In genomic region chr10:5922294-5922828, GRCm38 (mm10) we compare ENCODE assay signal across 8 mouse cellular contexts. TPM values are rescaled to one million over a fixed set of nuclear protein-coding genes. Genes with fewer than 3 reads are reported as not detected.
A peak's percentile ranks its signal among the peaks of the same experiment; 100 is the strongest.
DNase-seq lines count a peak whose midpoint lies in the region; ATAC-seq and TF ChIP-seq lines count a peak whose summit lies in the region.

Rgs17 (minus strand) TSS chr10:5922400.

- peak; percentile 64 for TF ChIP-seq POLR2A in embryonic fibroblast, embryonic 13.5 days (IDR thresholded peaks at IDR 0.05; ENCODE audit: low read depth, low read length)

- H3K36me3 ChIP-seq in heart, embryonic 14.5 days (ENCODE audit: control insufficient read depth, insufficient read depth, low read length), result no peaks in the 10 kb centered on the region

- no peak for TF ChIP-seq CTCF in embryonic fibroblast, embryonic 13.5 days (IDR thresholded peaks at IDR 0.05; ENCODE audit: borderline replicate concordance, insufficient read depth, low read length)

- DNase-seq in ES-CJ7 (ENCODE audit: low read depth, low spot score), result peak; percentile 80
- DNase-seq in brain, adult 2 months (ENCODE audit: low read depth, low spot score), result peak; percentile 93
- DNase-seq in layer of hippocampus, postnatal 14 days (ENCODE audit: low spot score in 2 of 2), result peak; percentile 57 to 70
- DNase-seq in lung, postnatal 10 days, result peak; percentile 29
- DNase-seq in right cerebral cortex, postnatal 25 days, result peak; percentile 79

- peak; percentile 64; the same call in 1 of the 2 replicates for ATAC-seq in heart, embryonic 14.5 days (ENCODE audit: insufficient number of reproducible peaks, insufficient read depth, low FRiP score, low read depth)
- ATAC-seq in monocyte, adult 5-6 weeks (replicated peaks; ENCODE audit: insufficient number of reproducible peaks, low FRiP score, low TSS enrichment, poor library complexity, severe bottlenecking), result no peak

- H3K9me3 ChIP-seq in heart, embryonic 14.5 days (ENCODE audit: control insufficient read depth, low read length), result no peaks in the 10 kb centered on the region

- peak within 1 kb of the TSS; percentile 100 for H3K4me2 ChIP-seq in heart, embryonic 14.5 days (ENCODE audit: low read length)

- H3K4me3 ChIP-seq in embryonic fibroblast, embryonic 13.5 days (ENCODE audit: insufficient read depth, low read length), result peak within 1 kb of the TSS; percentile 72
- H3K4me3 ChIP-seq in heart, embryonic 14.5 days (ENCODE audit: control insufficient read depth in 1 of 2, insufficient read depth in 1 of 2, low read depth in 1 of 2, low read length in 2 of 2), result peak within 1 kb of the TSS; percentile 52 to 64

- H3K27ac ChIP-seq in embryonic fibroblast, embryonic 13.5 days (ENCODE audit: insufficient read depth, low read length), result no peak within 1 kb of the TSS
- no peak within 1 kb of the TSS for H3K27ac ChIP-seq in heart, embryonic 14.5 days (replicated peaks in 1 of 2; ENCODE audit: control insufficient read depth in 1 of 2, insufficient read depth in 1 of 2, low read depth in 2 of 2, low read length in 2 of 2)

- no peaks in the 10 kb centered on the region for H3K4me1 ChIP-seq in embryonic fibroblast, embryonic 13.5 days (ENCODE audit: control insufficient read depth, insufficient read depth, low read length)
- H3K4me1 ChIP-seq in heart, embryonic 14.5 days (ENCODE audit: control insufficient read depth in 2 of 2, insufficient read depth in 2 of 2, low read length in 2 of 2), result peaks cover 0 to 4% of the 10 kb centered on the region in 2 experiments; a peak in 1 of 4 replicates

- WGBS in heart, embryonic 14.5 days, result under 1% methylated on average over 32 of the region's 35 CpGs

- H3K9ac ChIP-seq in heart, embryonic 14.5 days (ENCODE audit: low read length), result peak within 1 kb of the TSS; percentile 54

- H3K27me3 ChIP-seq in heart, embryonic 14.5 days (ENCODE audit: control insufficient read depth, insufficient read depth, low read length), result peaks cover 18% of the 10 kb centered on the region

RNA-seq across cellular contexts. Expression of gene Rgs17, which starts in this region (rescaled TPM):
- 14.6 and 19.9 TPM in 2 replicates for polyA plus RNA-seq in embryonic fibroblast, embryonic 13.5 days (2011; ENCODE audit: insufficient read length, low read depth, missing spikeins)
- polyA plus RNA-seq in heart, embryonic 14.5 days (2014; fragmentation: Nextera tagmentation; extraction: Ambion mirVana), result 0.92 and 1.0 TPM in 2 replicates
- total RNA-seq in layer of hippocampus, postnatal 14 days (2021), result 10 to 100 TPM; 33.4 to 38.4 TPM
- total RNA-seq in monocyte, adult 5-6 weeks (2017), result not detected in 3 replicates

Comparison
In these comparisons a context has a peak if more than half of its experiments do, and no peak if none do; other contexts are left out.
1. RNA of gene Rgs17 (total RNA-seq): 33.4 to 38.4 TPM in layer of hippocampus, postnatal 14 days; not detected in monocyte, adult 5-6 weeks; every median in the first group is over 10 times any median in the second.
2. DNase-seq: peak in every context shown above with its lines; median percentile 93 in brain, adult 2 months; 80 in ES-CJ7; 79 in right cerebral cortex, postnatal 25 days; 64 in layer of hippocampus, postnatal 14 days; 29 in lung, postnatal 10 days.